Mouse (Mus musculus): ENCODE measurements around the gene Trpv1. TPM values are rescaled to one million over a fixed set of nuclear protein-coding genes. Genes with fewer than 3 reads are reported as not detected.

The Trpv1 gene
- polyA plus RNA-seq, 1 experiment from 2014 or later = 0.09 TPM

DNA sequence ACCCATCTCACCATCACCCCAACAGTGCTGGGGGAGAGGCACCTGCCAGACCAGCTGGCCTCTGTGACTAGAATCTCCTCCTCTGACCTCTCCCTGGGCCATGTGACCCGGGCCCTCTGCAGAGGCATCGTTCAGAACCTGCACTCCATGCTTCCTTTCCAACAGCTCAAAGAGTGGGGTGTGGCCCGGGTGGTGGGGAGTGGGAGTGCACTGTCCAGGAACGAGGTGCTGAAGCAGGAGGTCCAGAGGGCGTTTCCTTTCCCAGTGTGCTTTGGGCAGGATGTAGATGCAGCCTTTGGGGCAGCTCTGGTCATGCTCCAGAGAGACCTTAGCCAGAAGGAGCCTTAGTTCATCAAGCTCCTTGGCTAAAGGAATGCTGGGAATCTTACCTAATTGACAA is 11.2 kb upstream of the Trpv1 start:
- DNase-seq (ENCODE audit: low spot score) (no peak), ATAC-seq (ENCODE audit: insufficient number of reproducible peaks, low FRiP score, low TSS enrichment, low read depth) (no peak)
- Histone ChIP-seq H3K4me3 (ENCODE audit: low read depth, low read length) (no peak overlapping the region), H3K4me2 (ENCODE audit: low read depth, severe bottlenecking) (no peak overlapping the region), H3K36me3 (ENCODE audit: control insufficient read depth, insufficient read depth, low read length) (no peaks in the 10 kb centered on the region), H3K9ac (ENCODE audit: low read length) (no peak overlapping the region), H3K4me1 (ENCODE audit: control insufficient read depth, insufficient read depth, low read length) (no peaks in the 10 kb centered on the region), H3K27me3 (ENCODE audit: control insufficient read depth, insufficient read depth, low read length) (no peaks in the 10 kb centered on the region), H3K27ac (replicated peaks; ENCODE audit: low read depth, low read length) (no peak overlapping the region), H3K9me3 (ENCODE audit: control insufficient read depth, low read length) (no peaks in the 10 kb centered on the region)
- WGBS = 34% methylated on average over 5 of the region's 5 CpGs

DNA sequence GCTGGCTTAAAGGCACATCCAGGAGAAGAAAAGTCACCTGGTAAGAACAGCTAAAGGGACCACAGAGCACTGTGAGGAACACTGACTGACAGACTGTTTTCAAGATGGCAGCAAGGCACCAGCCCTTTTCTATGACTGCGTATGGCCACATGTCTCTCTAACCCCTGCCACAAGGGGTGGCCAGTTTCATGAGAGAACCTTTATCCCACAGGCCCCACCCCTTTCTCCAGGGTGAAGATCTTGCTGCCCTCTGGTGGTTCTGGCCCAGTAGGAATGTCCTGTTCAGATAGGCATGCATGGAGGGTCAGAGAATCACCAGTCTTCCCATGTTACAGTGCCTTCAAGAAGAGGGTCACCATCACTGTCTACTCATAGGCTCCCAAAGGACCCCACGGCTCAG is 10.1 kb upstream of the Trpv1 start:
- Histone ChIP-seq H3K9ac (ENCODE audit: low read length) (no peak overlapping the region), H3K4me3 (ENCODE audit: low read depth, low read length) (no peak overlapping the region), H3K4me2 (ENCODE audit: low read depth, severe bottlenecking) (no peak overlapping the region), H3K27me3 (ENCODE audit: control insufficient read depth, insufficient read depth, low read length) (no peaks in the 10 kb centered on the region), H3K4me1 (ENCODE audit: control insufficient read depth, insufficient read depth, low read length) (no peaks in the 10 kb centered on the region), H3K36me3 (ENCODE audit: control insufficient read depth, insufficient read depth, low read length) (no peaks in the 10 kb centered on the region), H3K9me3 (ENCODE audit: control insufficient read depth, low read length) (no peaks in the 10 kb centered on the region), H3K27ac (replicated peaks; ENCODE audit: low read depth, low read length) (no peak overlapping the region)
- WGBS = 75% methylated on average over 2 of the region's 2 CpGs
- DNase-seq (ENCODE audit: low spot score) = no peak
- ATAC-seq (ENCODE audit: insufficient number of reproducible peaks, low FRiP score, low TSS enrichment, low read depth) = no peak

DNA sequence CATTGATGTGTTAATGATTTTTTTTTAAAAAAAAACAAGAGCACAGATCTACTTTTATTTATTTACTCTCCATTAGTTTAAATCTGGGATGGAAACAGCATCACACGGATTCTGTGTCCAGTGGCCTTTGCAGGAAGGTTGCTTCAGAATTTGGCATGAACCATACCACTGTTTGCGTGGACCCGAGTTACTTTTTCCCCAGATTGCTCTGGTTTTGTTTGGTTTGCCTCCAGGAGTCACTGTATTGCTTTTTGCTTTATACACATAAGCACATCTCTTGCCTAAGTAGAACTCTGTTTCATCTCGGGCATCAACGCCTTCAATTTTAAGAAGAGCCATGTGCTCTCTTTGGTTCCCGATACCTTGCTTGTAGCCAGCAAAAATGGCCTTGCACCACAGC is 8.2 kb upstream of the Trpv1 start:
- Histone ChIP-seq H3K4me2 (ENCODE audit: low read depth, severe bottlenecking) (no peak overlapping the region), H3K4me1 (ENCODE audit: control insufficient read depth, insufficient read depth, low read length) (no peaks in the 10 kb centered on the region), H3K9ac (ENCODE audit: low read length) (no peak overlapping the region), H3K9me3 (ENCODE audit: control insufficient read depth, low read length) (no peaks in the 10 kb centered on the region), H3K27ac (replicated peaks; ENCODE audit: low read depth, low read length) (no peak overlapping the region), H3K27me3 (ENCODE audit: control insufficient read depth, insufficient read depth, low read length) (no peaks in the 10 kb centered on the region), H3K36me3 (ENCODE audit: control insufficient read depth, insufficient read depth, low read length) (no peaks in the 10 kb centered on the region), H3K4me3 (ENCODE audit: low read depth, low read length) (no peak overlapping the region)
- ATAC-seq (ENCODE audit: insufficient number of reproducible peaks, low FRiP score, low TSS enrichment, low read depth) = no peak
- WGBS = 92% methylated on average over 6 of the region's 6 CpGs
- DNase-seq (ENCODE audit: low spot score) = no peak

DNA sequence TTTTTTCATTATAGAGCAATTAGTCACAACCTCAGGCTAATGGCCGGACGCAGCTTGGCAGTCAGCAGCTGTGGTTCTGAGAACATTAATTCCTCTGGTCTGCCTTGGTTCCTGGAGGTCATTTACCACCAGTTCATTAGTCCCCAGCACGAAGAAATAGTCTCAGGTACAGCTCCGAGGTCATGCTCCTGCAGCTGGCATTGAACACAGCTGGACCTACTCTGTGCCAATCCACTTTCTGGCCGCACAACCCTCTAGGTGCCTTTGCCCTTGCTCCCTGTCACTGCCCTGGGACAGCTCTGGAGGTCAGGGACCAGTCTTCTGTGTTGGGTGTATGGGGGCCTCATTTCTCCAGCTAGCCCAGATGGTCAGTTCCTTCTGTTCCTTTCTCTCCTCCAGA is 5.2 kb upstream of the Trpv1 start:
- Histone ChIP-seq H3K4me1 (ENCODE audit: control insufficient read depth, insufficient read depth, low read length) (no peaks in the 10 kb centered on the region), H3K9ac (ENCODE audit: low read length) (no peak overlapping the region), H3K9me3 (ENCODE audit: control insufficient read depth, low read length) (no peaks in the 10 kb centered on the region), H3K27me3 (ENCODE audit: control insufficient read depth, insufficient read depth, low read length) (no peaks in the 10 kb centered on the region), H3K36me3 (ENCODE audit: control insufficient read depth, insufficient read depth, low read length) (no peaks in the 10 kb centered on the region), H3K4me2 (ENCODE audit: low read depth, severe bottlenecking) (no peak overlapping the region), H3K4me3 (ENCODE audit: low read depth, low read length) (no peak overlapping the region), H3K27ac (replicated peaks; ENCODE audit: low read depth, low read length) (no peak overlapping the region)
- DNase-seq (ENCODE audit: low spot score) (no peak), ATAC-seq (ENCODE audit: insufficient number of reproducible peaks, low FRiP score, low TSS enrichment, low read depth) (no peak)
- 82% methylated on average over 5 of the region's 5 CpGs for WGBS

DNA sequence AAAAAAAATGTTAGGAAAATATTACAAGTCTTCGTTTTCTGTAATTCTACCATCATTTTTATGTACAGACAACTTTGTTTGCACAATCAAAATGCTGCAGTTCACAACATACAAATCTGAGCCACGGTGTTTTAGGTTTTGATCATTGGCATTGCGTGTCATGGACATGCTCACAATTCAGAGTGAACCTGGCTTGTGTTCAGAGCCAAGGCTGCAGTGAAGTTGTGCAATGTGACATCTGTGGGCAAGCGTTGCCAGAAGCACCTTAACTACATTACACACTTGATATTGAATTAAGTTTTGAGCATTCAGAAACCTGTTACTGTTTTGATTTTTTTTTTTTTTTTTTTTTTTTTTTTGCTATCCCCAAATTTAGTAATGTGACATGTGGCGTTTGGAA is 4.0 kb upstream of the Trpv1 start:
- ATAC-seq (ENCODE audit: insufficient number of reproducible peaks, low FRiP score, low TSS enrichment, low read depth) (no peak), DNase-seq (ENCODE audit: low spot score) (no peak)
- WGBS = 92% methylated on average over 5 of the region's 5 CpGs
- no peak overlapping the region for H3K4me2 ChIP-seq (ENCODE audit: low read depth, severe bottlenecking)
- H3K27me3 ChIP-seq (ENCODE audit: control insufficient read depth, insufficient read depth, low read length) = no peaks in the 10 kb centered on the region
- H3K4me1 ChIP-seq (ENCODE audit: control insufficient read depth, insufficient read depth, low read length) = no peaks in the 10 kb centered on the region
- no peak overlapping the region for H3K9ac ChIP-seq (ENCODE audit: low read length)
- no peaks in the 10 kb centered on the region for H3K36me3 ChIP-seq (ENCODE audit: control insufficient read depth, insufficient read depth, low read length)
- H3K27ac ChIP-seq (replicated peaks; ENCODE audit: low read depth, low read length) = no peak overlapping the region
- no peak overlapping the region for H3K4me3 ChIP-seq (ENCODE audit: low read depth, low read length)
- no peaks in the 10 kb centered on the region for H3K9me3 ChIP-seq (ENCODE audit: control insufficient read depth, low read length)

DNA sequence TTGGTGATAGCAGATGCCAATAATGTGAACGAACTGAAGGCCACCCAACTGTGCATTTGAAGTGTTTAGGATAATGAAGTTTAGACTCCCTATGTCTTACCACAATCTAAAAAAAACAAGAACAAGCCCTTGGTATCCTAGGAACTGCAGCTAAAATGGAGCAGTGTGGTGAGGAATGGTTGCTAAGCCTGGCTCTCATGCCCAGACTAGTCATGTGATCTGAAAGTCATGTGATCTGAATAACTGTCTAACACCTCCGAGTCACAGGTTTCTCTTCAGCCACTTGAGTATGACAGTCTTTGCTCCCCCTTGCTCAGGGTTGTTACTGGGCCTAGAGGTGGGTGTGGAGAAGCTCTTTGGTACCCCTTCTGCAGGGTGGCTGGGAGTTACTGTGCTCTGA is 1.6 kb upstream of the Trpv1 start:
- Histone ChIP-seq H3K27ac (replicated peaks; ENCODE audit: low read depth, low read length) (no peak overlapping the region), H3K9ac (ENCODE audit: low read length) (no peak overlapping the region), H3K4me1 (ENCODE audit: control insufficient read depth, insufficient read depth, low read length) (no peaks in the 10 kb centered on the region), H3K4me3 (ENCODE audit: low read depth, low read length) (no peak overlapping the region), H3K9me3 (ENCODE audit: control insufficient read depth, low read length) (no peaks in the 10 kb centered on the region), H3K36me3 (ENCODE audit: control insufficient read depth, insufficient read depth, low read length) (no peaks in the 10 kb centered on the region), H3K4me2 (ENCODE audit: low read depth, severe bottlenecking) (no peak overlapping the region), H3K27me3 (ENCODE audit: control insufficient read depth, insufficient read depth, low read length) (no peaks in the 10 kb centered on the region)
- ATAC-seq (ENCODE audit: insufficient number of reproducible peaks, low FRiP score, low TSS enrichment, low read depth) (no peak; the same call in 1 of the 2 replicates), DNase-seq (ENCODE audit: low spot score) (no peak)
- WGBS = 56% methylated on average over 2 of the region's 2 CpGs

DNA sequence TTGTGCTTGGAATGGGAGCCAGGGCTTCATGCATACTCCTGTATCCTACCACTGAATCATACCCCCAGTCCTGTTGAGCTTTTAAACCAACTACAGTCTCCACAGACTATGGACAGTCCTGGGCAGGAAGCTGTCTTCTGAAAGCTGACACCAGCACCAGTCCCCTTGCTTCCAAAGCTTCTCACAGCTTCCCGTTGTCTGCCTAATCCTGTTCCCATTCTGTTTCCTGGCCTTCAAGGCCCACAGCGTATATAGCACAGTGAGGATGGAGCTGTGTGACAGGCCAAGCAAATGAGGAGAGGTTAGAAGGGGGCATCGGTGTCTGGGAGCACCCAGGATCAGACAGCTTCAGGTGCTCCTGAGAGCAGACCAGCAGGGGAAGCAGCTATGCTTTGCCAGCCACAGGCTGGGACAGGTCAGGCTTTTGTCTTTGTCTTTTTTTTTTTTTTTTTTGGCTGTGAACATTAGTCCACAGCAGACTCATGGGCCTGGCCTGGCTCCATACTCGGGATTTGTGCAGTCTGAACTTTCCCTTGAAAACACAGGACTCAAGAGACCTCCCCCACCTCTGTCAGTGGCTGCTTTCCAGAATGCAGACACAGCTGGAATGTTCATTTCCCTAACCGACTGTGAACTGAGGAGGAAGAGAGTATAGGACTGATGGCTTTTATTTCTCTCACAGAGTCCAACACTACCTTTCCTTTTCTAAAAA is 2.1 kb downstream of the Trpv1 start:
- Histone ChIP-seq H3K4me3 (ENCODE audit: low read depth, low read length) (no peak overlapping the region), H3K9ac (ENCODE audit: low read length) (no peak overlapping the region), H3K4me1 (ENCODE audit: control insufficient read depth, insufficient read depth, low read length) (no peaks in the 10 kb centered on the region), H3K36me3 (ENCODE audit: control insufficient read depth, insufficient read depth, low read length) (no peaks in the 10 kb centered on the region; the same call in 1 of the 2 replicates), H3K4me2 (ENCODE audit: low read depth, severe bottlenecking) (no peak overlapping the region), H3K27ac (replicated peaks; ENCODE audit: low read depth, low read length) (no peak overlapping the region), H3K9me3 (ENCODE audit: control insufficient read depth, low read length) (no peaks in the 10 kb centered on the region), H3K27me3 (ENCODE audit: control insufficient read depth, insufficient read depth, low read length) (no peaks in the 10 kb centered on the region)
- no peak for DNase-seq (ENCODE audit: low spot score)
- 48% methylated on average over 5 of the region's 5 CpGs for WGBS
- no peak for ATAC-seq (ENCODE audit: insufficient number of reproducible peaks, low FRiP score, low TSS enrichment, low read depth)

DNA sequence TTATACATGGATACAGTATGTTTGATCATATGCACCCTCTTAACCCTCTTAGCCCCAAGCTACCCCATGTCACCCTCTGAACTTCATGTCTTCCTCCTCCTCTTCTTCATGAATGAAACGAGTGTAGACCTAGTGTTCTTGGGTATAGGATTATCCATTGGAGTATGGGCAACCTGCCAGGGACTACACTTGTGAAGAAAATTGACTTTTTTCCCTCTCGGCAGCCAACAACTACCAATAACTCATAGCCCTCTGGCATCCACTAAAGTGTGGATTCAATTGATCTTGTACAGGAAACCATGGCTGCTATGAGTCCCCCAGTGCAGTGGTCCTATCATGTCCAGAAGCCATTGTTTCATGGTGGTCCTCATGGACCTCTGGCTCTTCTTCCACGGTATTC is 2.6 kb downstream of the Trpv1 start:
- no peak for DNase-seq (ENCODE audit: low spot score)
- whole genome bisulfite sequencing = 72% methylated on average over 3 of the region's 3 CpGs
- Histone ChIP-seq H3K36me3 (ENCODE audit: control insufficient read depth, insufficient read depth, low read length) (no peaks in the 10 kb centered on the region; the same call in 1 of the 2 replicates), H3K4me2 (ENCODE audit: low read depth, severe bottlenecking) (no peak overlapping the region), H3K4me1 (ENCODE audit: control insufficient read depth, insufficient read depth, low read length) (no peaks in the 10 kb centered on the region), H3K9ac (ENCODE audit: low read length) (no peak overlapping the region), H3K27ac (replicated peaks; ENCODE audit: low read depth, low read length) (no peak overlapping the region), H3K4me3 (ENCODE audit: low read depth, low read length) (no peak overlapping the region), H3K27me3 (ENCODE audit: control insufficient read depth, insufficient read depth, low read length) (no peaks in the 10 kb centered on the region), H3K9me3 (ENCODE audit: control insufficient read depth, low read length) (no peaks in the 10 kb centered on the region)
- no peak for ATAC-seq (ENCODE audit: insufficient number of reproducible peaks, low FRiP score, low TSS enrichment, low read depth)

DNA sequence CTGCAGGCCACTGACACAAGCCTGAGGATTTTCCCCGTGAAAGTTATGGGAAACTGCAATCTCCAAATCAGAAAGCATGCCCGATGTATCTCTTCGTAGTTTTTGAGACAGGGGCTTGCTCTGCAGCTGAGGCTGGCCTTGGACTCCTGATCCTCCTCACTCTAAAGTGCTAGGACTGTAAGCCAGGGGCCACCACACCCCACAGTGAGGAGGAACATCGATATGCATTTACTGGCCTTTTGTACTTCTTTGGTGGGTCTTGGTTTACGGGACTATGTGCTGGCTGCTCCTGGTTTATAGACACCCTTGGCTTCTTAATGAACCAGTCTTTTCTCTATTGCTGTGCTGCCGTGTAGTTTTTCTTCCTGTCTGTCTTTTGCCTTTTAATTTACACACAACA is 8.1 kb downstream of the Trpv1 start:
- Histone ChIP-seq H3K27me3 (ENCODE audit: control insufficient read depth, insufficient read depth, low read length) (no peaks in the 10 kb centered on the region), H3K4me3 (ENCODE audit: low read depth, low read length) (no peak overlapping the region), H3K4me2 (ENCODE audit: low read depth, severe bottlenecking) (no peak overlapping the region), H3K4me1 (ENCODE audit: control insufficient read depth, insufficient read depth, low read length) (no peaks in the 10 kb centered on the region), H3K27ac (replicated peaks; ENCODE audit: low read depth, low read length) (no peak overlapping the region), H3K9ac (ENCODE audit: low read length) (no peak overlapping the region), H3K9me3 (ENCODE audit: control insufficient read depth, low read length) (no peaks in the 10 kb centered on the region), H3K36me3 (ENCODE audit: control insufficient read depth, insufficient read depth, low read length) (no peaks in the 10 kb centered on the region; the same call in 1 of the 2 replicates)
- DNase-seq (ENCODE audit: low spot score) (no peak), ATAC-seq (ENCODE audit: insufficient number of reproducible peaks, low FRiP score, low TSS enrichment, low read depth) (no peak)
- 75% methylated on average over 6 of the region's 6 CpGs for WGBS

Measured in limb, embryonic 11.5 days (tissue).